Mouse (Mus musculus) testis, postnatal 14 days (tissue): ENCODE data around the gene BC034090.
"Not testable (repeated sequence)": the region's sequence is repeated elsewhere in the genome, so short reads cannot be mapped to it uniquely, and the experiment has no call there.

ENCODE experiments used
- DNase-seq: peaks from one replicate; pipeline ENCODE4 v3.0.0; 2021; ENCODE audit warnings: low spot score

The BC034090 gene

GRCm38 (mm10) chr1:155243797-155244770, at the start of gene BC034090:
TSS of gene BC034090 (minus strand) at chr1:155244444.
- peak; percentile 49 for DNase-seq

GRCm38 (mm10) chr1:155293446-155293845, 49.2 kb upstream of the BC034090 start:
- peak; percentile 16 for DNase-seq

- no peak for DNase-seq
Measured at GRCm38 (mm10) chr1:155289411-155289810, 45.2 kb upstream of the BC034090 start.

- DNase-seq = no peak
Measured at GRCm38 (mm10) chr1:155288033-155288432, 43.8 kb upstream of the BC034090 start.

- DNase-seq = no peak
Measured at GRCm38 (mm10) chr1:155283808-155284207, 39.6 kb upstream of the BC034090 start.

GRCm38 (mm10) chr1:155281003-155281793, 37.0 kb upstream of the BC034090 start:
- peak; percentile 52 for DNase-seq

GRCm38 (mm10) chr1:155280306-155280705, 36.1 kb upstream of the BC034090 start:
- DNase-seq = no peak

- no peak for DNase-seq
Measured at GRCm38 (mm10) chr1:155276381-155277033, 32.3 kb upstream of the BC034090 start.

GRCm38 (mm10) chr1:155275793-155276192, 31.5 kb upstream of the BC034090 start:
- no peak for DNase-seq

- no peak for DNase-seq
Measured at GRCm38 (mm10) chr1:155274976-155275375, 30.7 kb upstream of the BC034090 start.

GRCm38 (mm10) chr1:155272953-155273352, 28.7 kb upstream of the BC034090 start:
- no peak for DNase-seq

- not testable (repeated sequence) for DNase-seq
Measured at GRCm38 (mm10) chr1:155262496-155262895, 18.3 kb upstream of the BC034090 start.

GRCm38 (mm10) chr1:155254309-155254708, 10.1 kb upstream of the BC034090 start:
- no peak for DNase-seq

- no peak for DNase-seq
Measured at GRCm38 (mm10) chr1:155253126-155253525, 8.9 kb upstream of the BC034090 start.

GRCm38 (mm10) chr1:155252631-155253121, 8.4 kb upstream of the BC034090 start:
- no peak for DNase-seq

GRCm38 (mm10) chr1:155251596-155251995, 7.4 kb upstream of the BC034090 start:
- DNase-seq = no peak

GRCm38 (mm10) chr1:155250531-155251135, 6.4 kb upstream of the BC034090 start:
- DNase-seq = no peak

- DNase-seq = no peak
Measured at GRCm38 (mm10) chr1:155249896-155250295, 5.7 kb upstream of the BC034090 start.

- no peak for DNase-seq
Measured at GRCm38 (mm10) chr1:155248041-155248440, 3.8 kb upstream of the BC034090 start.

- DNase-seq = no peak
Measured at GRCm38 (mm10) chr1:155247441-155247840, 3.2 kb upstream of the BC034090 start.

GRCm38 (mm10) chr1:155245516-155245915, 1.3 kb upstream of the BC034090 start:
- no peak for DNase-seq
